Mouse (Mus musculus) heart, embryonic 14.5 days (tissue): ENCODE data around the gene Ptcd2. TPM values are rescaled to one million over a fixed set of nuclear protein-coding genes. Genes with fewer than 3 reads are reported as not detected.

Source experiments
- ATAC-seq: fragments of 200-750 bp; cut with Nextera tagmentation; 2 replicates; pipeline ENCODE4 v1.8.0; 2017; ENCODE audit warnings: low read depth, moderate TSS enrichment; ENCODE audit not compliant: insufficient number of reproducible peaks, insufficient read depth, low FRiP score
- H3K27ac ChIP-seq, 2 experiments: fragments of 200-500 bp in 1 of 2; fragments of 300-500 bp in 1 of 2; sonication (generic) in 1 of 2; replicated peaks in 1 of 2; 2 replicates each; pipeline ENCODE4 v1.5.1; 2012 to 2014; ENCODE audit warnings: low read depth in 2 of 2, low read length in 2 of 2, control low read depth in 1 of 2, mild to moderate bottlenecking in 1 of 2, mixed read lengths in 1 of 2; ENCODE audit not compliant: control insufficient read depth in 1 of 2, insufficient read depth in 1 of 2
- H3K27me3 ChIP-seq: fragments of 300-500 bp; sonication (generic); 2 replicates; pipeline ENCODE4 v1.6.1; 2014; ENCODE audit warnings: mild to moderate bottlenecking, low read length, control low read depth; ENCODE audit not compliant: control insufficient read depth, insufficient read depth
- H3K36me3 ChIP-seq: fragments of 300-500 bp; sonication (generic); 2 replicates; pipeline ENCODE4 v1.6.1; 2014; ENCODE audit warnings: mild to moderate bottlenecking, control low read depth, low read length, mixed read lengths; ENCODE audit not compliant: control insufficient read depth, insufficient read depth
- H3K4me1 ChIP-seq, 2 experiments: fragments of 200-500 bp in 1 of 2; fragments of 300-500 bp in 1 of 2; sonication (generic) in 1 of 2; 2 replicates each; pipeline ENCODE4 v1.6.1; 2012 to 2014; ENCODE audit warnings: low read length in 2 of 2, control low read depth in 1 of 2, mixed read lengths in 1 of 2; ENCODE audit not compliant: control insufficient read depth in 2 of 2, insufficient read depth in 2 of 2
- H3K4me2 ChIP-seq: fragments of 300-500 bp; sonication (generic); 2 replicates; pipeline ENCODE4 v1.6.1; 2014; ENCODE audit warnings: mild to moderate bottlenecking, low read length
- H3K4me3 ChIP-seq, 2 experiments: fragments of 200-500 bp in 1 of 2; fragments of 300-500 bp in 1 of 2; sonication (generic) in 1 of 2; 2 replicates each; pipeline ENCODE4 v1.5.1; 2012 to 2014; ENCODE audit warnings: low read length in 2 of 2, mild to moderate bottlenecking in 2 of 2, control low read depth in 1 of 2, low read depth in 1 of 2, moderate library complexity in 1 of 2; ENCODE audit not compliant: control insufficient read depth in 1 of 2, insufficient read depth in 1 of 2
- H3K9ac ChIP-seq: fragments of 300-500 bp; sonication (generic); 2 replicates; pipeline ENCODE4 v1.6.1; 2014; ENCODE audit warnings: mild to moderate bottlenecking, low read length
- H3K9me3 ChIP-seq: fragments of 300-500 bp; sonication (generic); 2 replicates; pipeline ENCODE4 v1.6.1; 2016; ENCODE audit warnings: low read length, control low read depth; ENCODE audit not compliant: control insufficient read depth
- WGBS: fragments of 180-500 bp; shearing (Covaris S2); extraction: QIAGEN DNeasy Blood & Tissue Kit; methylation state at CpG from one replicate; pipeline ENCODE4 v1.1.7; 2014; 5-methylcytosine and 5-hydroxymethylcytosine counted together
- polyA plus RNA-seq: library from polyadenylated mRNA; unstranded; fragments of >200 nt; fragmentation: Nextera tagmentation; extraction: Ambion mirVana; gene quantifications from 2 replicates; pipeline ENCODE4 v1.2.1, GENCODE M21; 2014

The Ptcd2 gene
- polyA plus RNA-seq, 1 experiment from 2014 or later = 73.0 TPM

DNA sequence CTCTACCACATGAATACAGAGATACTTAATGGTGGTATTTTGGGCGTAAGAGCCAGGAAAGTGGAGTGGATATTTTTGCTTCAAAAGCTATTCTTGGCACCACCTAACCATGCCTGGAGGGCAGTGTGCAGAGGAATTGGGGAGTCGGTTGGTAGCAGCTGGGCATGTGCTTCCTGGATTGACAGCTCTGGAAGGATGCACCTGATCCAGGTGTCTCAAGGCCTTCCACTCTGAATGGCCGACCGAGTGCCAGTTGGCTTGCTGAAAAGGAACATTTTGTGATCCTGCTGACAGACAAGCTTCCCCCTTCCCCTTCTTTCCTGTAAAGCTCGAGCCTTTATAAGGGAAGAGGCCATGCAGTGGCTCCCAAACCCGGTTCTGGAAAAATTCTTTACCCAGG lies 61.5 kb downstream of the Ptcd2 start:
- H3K9me3 ChIP-seq = 0 out of 2 replicates have a peak, but pooled peaks cover 2% of the 10 kb centered on the region
- WGBS = 50% methylated on average over 6 of the region's 6 CpGs
- ATAC-seq = no peak
- H3K4me2 ChIP-seq = no peak overlapping the region
- H3K27ac ChIP-seq = no peak overlapping the region
- peaks cover 7 to 15% of the 10 kb centered on the region in 2 experiments for H3K4me1 ChIP-seq
- no peak overlapping the region for H3K4me3 ChIP-seq
- H3K36me3 ChIP-seq = no peaks in the 10 kb centered on the region
- no peak overlapping the region for H3K9ac ChIP-seq
- no peaks in the 10 kb centered on the region for H3K27me3 ChIP-seq

DNA sequence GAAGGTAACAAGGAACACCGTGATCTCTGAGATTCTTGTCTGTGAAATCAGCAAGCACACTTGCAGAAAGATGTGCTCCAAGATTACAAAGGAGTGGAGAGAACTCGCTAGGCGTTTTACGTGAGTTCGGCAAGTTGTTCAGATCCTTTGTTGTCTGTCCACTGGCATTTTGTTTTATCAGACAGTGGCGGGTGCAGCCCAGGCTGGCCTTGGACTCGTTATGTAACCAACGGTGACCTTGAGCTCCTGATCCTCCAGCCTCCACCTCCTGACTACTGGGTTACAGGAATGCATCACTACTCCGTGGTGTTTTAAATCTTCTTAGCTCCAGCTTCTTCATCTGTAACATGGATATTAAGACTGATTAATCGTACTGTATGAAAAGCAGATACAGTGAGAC lies 65.2 kb downstream of the Ptcd2 start:
- no peak for ATAC-seq
- Histone ChIP-seq H3K9ac (no peak overlapping the region), H3K36me3 (no peaks in the 10 kb centered on the region), H3K4me3 (no peak overlapping the region), H3K4me2 (no peak overlapping the region), H3K27ac (no peak overlapping the region; a peak in 1 of 4 replicates), H3K4me1 (peaks cover 7 to 15% of the 10 kb centered on the region in 2 experiments), H3K27me3 (no peaks in the 10 kb centered on the region), H3K9me3 (0 out of 2 replicates have a peak, but pooled peaks cover 2% of the 10 kb centered on the region)
- 49% methylated on average over 10 of the region's 10 CpGs for WGBS

DNA sequence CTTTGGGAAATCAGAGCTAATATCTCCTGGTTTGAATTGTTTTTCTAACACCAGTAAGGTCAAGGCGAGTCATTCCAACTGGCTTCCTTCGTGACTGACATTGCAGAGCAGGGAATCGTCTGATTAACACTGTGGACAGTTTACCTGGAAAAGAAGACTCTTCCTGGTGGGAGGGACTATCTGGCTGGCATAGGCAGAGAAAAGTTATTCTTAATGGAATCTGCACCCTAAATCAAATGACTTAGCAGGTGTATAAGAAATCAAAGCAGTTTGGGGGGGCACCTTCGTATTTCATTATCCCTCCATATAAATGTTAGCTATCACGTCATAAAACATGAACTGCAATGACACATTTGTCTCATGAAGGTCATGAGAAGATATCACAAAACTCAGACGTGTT lies 66.0 kb downstream of the Ptcd2 start:
- H3K4me1 ChIP-seq = peaks cover 7 to 15% of the 10 kb centered on the region in 2 experiments
- no peaks in the 10 kb centered on the region for H3K27me3 ChIP-seq
- no peak overlapping the region for H3K4me2 ChIP-seq
- 80% methylated on average over 6 of the region's 6 CpGs for WGBS
- H3K4me3 ChIP-seq = no peak overlapping the region
- H3K9ac ChIP-seq = no peak overlapping the region
- H3K9me3 ChIP-seq = 0 out of 2 replicates have a peak, but pooled peaks cover 2% of the 10 kb centered on the region
- ATAC-seq = no peak
- no peak overlapping the region for H3K27ac ChIP-seq
- H3K36me3 ChIP-seq = no peaks in the 10 kb centered on the region

- Histone ChIP-seq H3K4me3 (no peak overlapping the region), H3K36me3 (no peaks in the 10 kb centered on the region), H3K4me2 (no peak overlapping the region), H3K9me3 (0 out of 2 replicates have a peak, but pooled peaks cover 5% of the 10 kb centered on the region), H3K27ac (no peak overlapping the region), H3K9ac (no peak overlapping the region), H3K27me3 (no peaks in the 10 kb centered on the region), H3K4me1 (peaks cover 3 to 7% of the 10 kb centered on the region in 2 experiments; a peak in 3 of 4 replicates)
- ATAC-seq = no peak
- WGBS = 94% methylated on average over 3 of the region's 3 CpGs
Observed at GRCm38 (mm10) chr13:99277521-99277920, 67.0 kb downstream of the Ptcd2 start.

- no peak for ATAC-seq
- Histone ChIP-seq H3K27me3 (no peaks in the 10 kb centered on the region), H3K27ac (no peak overlapping the region), H3K4me2 (no peak overlapping the region), H3K9me3 (0 out of 2 replicates have a peak, but pooled peaks cover 3% of the 10 kb centered on the region), H3K9ac (no peak overlapping the region), H3K36me3 (no peaks in the 10 kb centered on the region), H3K4me1 (no peaks in the 10 kb centered on the region), H3K4me3 (no peak overlapping the region)
- WGBS = 92% methylated on average over 3 of the region's 3 CpGs
Observed at GRCm38 (mm10) chr13:99272046-99272445, 72.5 kb downstream of the Ptcd2 start.

Other genes with a start within 250 kb of the Ptcd2 start
- 0.95 and 1.0 TPM in 2 replicates for gene Zfp366, start 159.9 kb downstream of the Ptcd2 start, polyA plus RNA-seq
- 75.2 and 80.6 TPM in 2 replicates for gene Mrps27, start 81 bp upstream of the Ptcd2 start, polyA plus RNA-seq
- 119 and 135 TPM in 2 replicates for gene Map1b, start 171.8 kb upstream of the Ptcd2 start, polyA plus RNA-seq